Mouse (Mus musculus): ENCODE measurements around the gene Gm16440. TPM values are rescaled to one million over a fixed set of nuclear protein-coding genes. Genes with fewer than 3 reads are reported as not detected.
"Not testable (repeated sequence)": the region's sequence is repeated elsewhere in the genome, so short reads cannot be mapped to it uniquely, and the experiment has no call there.

Gene Gm16440
- polyA plus RNA-seq (2015; fragmentation: Nextera tagmentation; extraction: Ambion mirVana): not detected in 2 replicates

- not testable (repeated sequence) for H3K27ac ChIP-seq (ENCODE audit: low read length); H3K4me1 ChIP-seq (ENCODE audit: control insufficient read depth, insufficient read depth, low read length); ATAC-seq (ENCODE audit: insufficient read depth, low FRiP score); H3K4me2 ChIP-seq (ENCODE audit: low read depth, low read length); H3K27me3 ChIP-seq (ENCODE audit: control insufficient read depth, insufficient read depth, low read length); H3K9ac ChIP-seq (ENCODE audit: low read length); H3K4me3 ChIP-seq (replicated peaks; ENCODE audit: low read length); H3K9me3 ChIP-seq (replicated peaks; ENCODE audit: control insufficient read depth, low read length); H3K36me3 ChIP-seq (ENCODE audit: control insufficient read depth, insufficient read depth, low read length)
- 73% methylated on average over 2 of the region's 4 CpGs for WGBS
Measured at GRCm38 (mm10) chr14:6390219-6390618, at the start of gene Gm16440. Gene Gm16440, minus strand, starts transcription at chr14:6390319.

DNA sequence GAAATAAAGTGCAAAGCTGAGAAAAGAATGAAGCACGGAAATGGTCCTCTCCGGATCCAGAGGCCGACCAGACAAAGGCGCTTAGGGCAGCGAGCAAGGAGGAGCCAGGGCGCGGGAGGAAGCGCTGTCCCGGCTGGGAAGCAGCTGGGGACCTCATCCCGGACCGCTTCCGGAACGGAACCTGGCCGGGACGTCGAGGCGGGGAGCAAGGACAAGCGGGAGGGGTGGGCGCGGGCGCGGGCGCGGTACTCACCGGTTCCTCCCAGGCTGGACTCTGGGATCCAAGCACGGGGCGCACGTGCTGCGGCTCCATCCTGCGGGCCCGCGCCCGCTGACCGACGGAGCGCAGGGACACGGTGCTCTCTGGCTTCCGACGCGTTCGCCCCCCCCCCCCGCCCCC lies 36.6 kb upstream of the Gm16440 start:
- not testable (repeated sequence) for H3K9me3 ChIP-seq (replicated peaks; ENCODE audit: control insufficient read depth, low read length); H3K4me2 ChIP-seq (ENCODE audit: low read depth, low read length)

DNA sequence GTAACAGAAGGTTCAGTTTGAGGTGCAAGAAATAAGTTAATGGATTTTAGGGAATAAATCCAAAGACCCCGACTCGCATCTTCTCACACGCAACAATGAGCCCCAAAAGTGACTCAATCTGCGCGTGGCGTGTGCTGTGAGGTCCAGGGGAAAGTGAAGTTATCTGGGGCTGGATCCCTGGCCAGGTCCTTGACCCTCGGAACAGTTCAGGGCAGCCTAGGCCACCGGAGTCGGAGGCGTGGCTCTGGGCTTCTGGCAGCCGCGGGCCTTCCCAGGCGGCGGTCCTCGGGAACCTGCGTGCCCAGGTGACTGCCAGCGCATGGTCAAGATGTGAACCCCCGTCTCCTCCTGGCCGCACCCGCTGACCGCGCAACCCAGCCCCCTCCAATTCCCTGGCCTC lies 36.2 kb upstream of the Gm16440 start:
- not testable (repeated sequence) for H3K4me1 ChIP-seq (ENCODE audit: control insufficient read depth, insufficient read depth, low read length); H3K9ac ChIP-seq (ENCODE audit: low read length); H3K4me2 ChIP-seq (ENCODE audit: low read depth, low read length); H3K27ac ChIP-seq (ENCODE audit: low read length); ATAC-seq (ENCODE audit: insufficient read depth, low FRiP score); H3K36me3 ChIP-seq (ENCODE audit: control insufficient read depth, insufficient read depth, low read length); H3K27me3 ChIP-seq (ENCODE audit: control insufficient read depth, insufficient read depth, low read length); H3K9me3 ChIP-seq (replicated peaks; ENCODE audit: control insufficient read depth, low read length)
- 25% methylated on average over 22 of the region's 22 CpGs for WGBS
- 0 out of 2 replicates have a peak overlapping the region, but pooled peaks have one; percentile 21 for H3K4me3 ChIP-seq (replicated peaks; ENCODE audit: low read length)

More for the DNA sequence above, 36.6 kb upstream of the Gm16440 start:
- not testable (repeated sequence) for H3K4me3 ChIP-seq (replicated peaks; ENCODE audit: low read length); H3K27ac ChIP-seq (ENCODE audit: low read length); ATAC-seq (ENCODE audit: insufficient read depth, low FRiP score); H3K36me3 ChIP-seq (ENCODE audit: control insufficient read depth, insufficient read depth, low read length); H3K4me1 ChIP-seq (ENCODE audit: control insufficient read depth, insufficient read depth, low read length); H3K27me3 ChIP-seq (ENCODE audit: control insufficient read depth, insufficient read depth, low read length); H3K9ac ChIP-seq (ENCODE audit: low read length)
- WGBS: 6% methylated on average over 12 of the region's 42 CpGs

DNA sequence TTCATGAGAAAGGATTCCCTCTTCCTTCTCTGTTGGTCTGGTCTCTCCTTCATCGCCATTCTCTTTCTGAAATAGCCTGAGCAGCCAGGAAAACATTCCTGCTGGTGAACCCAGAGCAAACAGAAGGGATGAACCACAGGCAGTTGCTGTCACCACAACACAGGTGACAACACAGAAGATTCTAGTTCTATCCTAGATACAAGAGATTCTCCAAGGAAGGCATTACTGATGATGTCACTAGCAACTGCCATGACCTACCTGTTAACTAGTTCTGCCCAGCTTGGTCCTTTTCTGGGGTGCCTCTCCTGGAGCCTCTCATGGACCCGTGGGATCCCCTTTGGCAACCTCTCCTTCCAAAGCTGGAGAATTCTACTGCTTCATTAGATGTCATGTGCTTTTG lies 22.3 kb upstream of the Gm16440 start, which contains the start of gene Gm3591:
Gene Gm3591, minus strand, starts transcription at position 101 of the 400 bp plus-strand sequence.
- H3K27ac ChIP-seq (ENCODE audit: low read length); ATAC-seq (ENCODE audit: insufficient read depth, low FRiP score); H3K4me3 ChIP-seq (replicated peaks; ENCODE audit: low read length); H3K4me1 ChIP-seq (ENCODE audit: control insufficient read depth, insufficient read depth, low read length); H3K9ac ChIP-seq (ENCODE audit: low read length); H3K9me3 ChIP-seq (replicated peaks; ENCODE audit: control insufficient read depth, low read length); H3K27me3 ChIP-seq (ENCODE audit: control insufficient read depth, insufficient read depth, low read length); H3K36me3 ChIP-seq (ENCODE audit: control insufficient read depth, insufficient read depth, low read length); H3K4me2 ChIP-seq (ENCODE audit: low read depth, low read length): not testable (repeated sequence)
- no CpG with 5 or more reads among the region's 2 CpGs for WGBS

DNA sequence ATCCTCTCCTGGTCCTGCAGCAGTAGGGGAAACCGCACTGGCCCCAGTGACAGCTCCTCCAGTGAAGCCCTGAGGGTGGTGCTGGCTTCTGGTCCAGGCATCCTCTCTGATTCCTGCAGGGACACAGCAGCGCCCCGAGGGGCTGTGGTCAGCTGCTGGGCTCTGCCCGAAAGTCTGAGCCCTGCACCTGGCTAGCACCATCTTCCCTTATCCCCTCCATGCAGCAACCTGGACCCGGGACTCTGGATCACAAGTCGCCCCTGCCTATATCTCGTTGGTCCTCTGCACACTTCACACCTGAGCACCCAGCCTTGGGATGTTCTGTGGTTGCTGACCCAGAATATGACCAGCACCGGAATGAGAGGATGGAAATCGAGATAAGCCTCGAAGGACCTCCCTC lies 46.5 kb downstream of the Gm16440 start, which contains the start of gene Gm3618:
Gene Gm3618, minus strand, starts transcription at position 101 of the 400 bp plus-strand sequence.
- not testable (repeated sequence) for H3K27ac ChIP-seq (ENCODE audit: low read length); H3K9me3 ChIP-seq (replicated peaks; ENCODE audit: control insufficient read depth, low read length); H3K4me2 ChIP-seq (ENCODE audit: low read depth, low read length); ATAC-seq (ENCODE audit: insufficient read depth, low FRiP score); H3K9ac ChIP-seq (ENCODE audit: low read length); H3K4me3 ChIP-seq (replicated peaks; ENCODE audit: low read length); H3K27me3 ChIP-seq (ENCODE audit: control insufficient read depth, insufficient read depth, low read length); H3K4me1 ChIP-seq (ENCODE audit: control insufficient read depth, insufficient read depth, low read length); H3K36me3 ChIP-seq (ENCODE audit: control insufficient read depth, insufficient read depth, low read length)
- WGBS: no CpG with 5 or more reads among the region's 10 CpGs

Other genes with a start within 250 kb of the Gm16440 start
- gene Gm21560, start 171.0 kb downstream of the Gm16440 start, polyA plus RNA-seq (2015; fragmentation: Nextera tagmentation; extraction: Ambion mirVana): not detected in 2 replicates
- 0.82 and 1.3 TPM in 2 replicates for gene Gm3411, start 103.1 kb downstream of the Gm16440 start, polyA plus RNA-seq (2015; fragmentation: Nextera tagmentation; extraction: Ambion mirVana)
- not detected in 2 replicates for gene Gm21103, start 85.5 kb downstream of the Gm16440 start, polyA plus RNA-seq (2015; fragmentation: Nextera tagmentation; extraction: Ambion mirVana)
- gene Gm3618, start 46.6 kb downstream of the Gm16440 start, polyA plus RNA-seq (2015; fragmentation: Nextera tagmentation; extraction: Ambion mirVana): not detected in 2 replicates
- 1.00 TPM in 1 of 2 replicates, not detected in the other for gene Gm3591, start 22.2 kb upstream of the Gm16440 start, polyA plus RNA-seq (2015; fragmentation: Nextera tagmentation; extraction: Ambion mirVana)
- gene Gm3594, start 54.3 kb upstream of the Gm16440 start, polyA plus RNA-seq (2015; fragmentation: Nextera tagmentation; extraction: Ambion mirVana): not detected in 2 replicates
- not detected in 2 replicates for gene Gm8356, start 147.0 kb upstream of the Gm16440 start, polyA plus RNA-seq (2015; fragmentation: Nextera tagmentation; extraction: Ambion mirVana)
- not detected in 2 replicates for gene Gm3629, start 200.3 kb upstream of the Gm16440 start, polyA plus RNA-seq (2015; fragmentation: Nextera tagmentation; extraction: Ambion mirVana)
- gene Gm3460, start 232.1 kb upstream of the Gm16440 start, polyA plus RNA-seq (2015; fragmentation: Nextera tagmentation; extraction: Ambion mirVana): not detected in 2 replicates

Measured in stomach, embryonic 16.5 days (tissue).